Mouse (Mus musculus): ENCODE measurements around the gene Myo9a. TPM values are rescaled to one million over a fixed set of nuclear protein-coding genes. Genes with fewer than 3 reads are reported as not detected.

Myo9a gene
- 13.1 and 13.9 TPM in 2 replicates for polyA plus RNA-seq (2015; fragmentation: Nextera tagmentation; extraction: Ambion mirVana)

DNA sequence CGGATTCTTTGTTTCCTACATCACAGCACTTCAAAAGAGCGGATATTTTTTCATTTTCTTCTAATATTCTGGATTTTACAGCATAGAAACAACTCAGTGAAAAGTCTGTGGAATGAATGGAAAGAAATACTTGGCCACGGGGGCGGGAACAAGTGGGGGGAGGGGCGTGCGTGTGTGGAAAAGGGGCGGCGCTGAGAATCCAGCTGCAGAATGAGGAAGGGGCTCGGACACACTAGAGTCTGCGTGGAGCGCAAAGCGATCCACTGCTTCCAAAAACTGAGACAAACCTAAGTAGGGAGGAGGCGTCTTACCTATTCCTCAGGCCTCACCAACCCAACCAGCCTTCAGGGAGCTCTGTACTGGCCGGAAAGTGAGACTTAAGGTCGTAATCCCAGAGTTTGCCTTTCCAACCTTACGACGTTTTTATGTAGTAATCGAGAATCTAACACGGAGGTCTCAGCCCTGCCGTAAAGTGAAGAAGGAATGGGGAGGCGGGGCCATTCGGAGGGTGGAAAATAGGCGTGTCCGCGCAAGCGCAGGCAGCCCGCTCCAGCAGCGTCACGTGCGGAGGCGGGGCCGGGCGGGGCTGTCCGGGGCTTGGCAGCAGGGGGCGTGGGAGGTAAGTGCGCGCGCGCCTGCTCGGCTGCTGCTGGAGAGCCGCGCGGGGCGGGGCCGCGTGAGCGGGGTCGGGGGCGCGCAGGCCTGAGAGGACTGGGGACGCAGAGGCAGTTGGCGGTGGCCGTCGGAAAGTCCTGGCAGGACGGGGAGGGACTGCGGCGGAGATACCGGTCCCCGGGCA, at the start of gene Myo9a, which contains the start of gene Senp8:
Gene Myo9a, plus strand, starts transcription at position 630 of the 799 bp plus-strand sequence.
Gene Senp8, minus strand, starts transcription at position 444 of the 799 bp plus-strand sequence.
- Histone ChIP-seq H3K27ac (replicated peaks) (peak within 1 kb of the TSS; percentile 96), H3K9me3 (replicated peaks) (no peaks in the 10 kb centered on the region), H3K36me3 (no peaks in the 10 kb centered on the region), H3K9ac (peak within 1 kb of the TSS; percentile 70), H3K27me3 (no peaks in the 10 kb centered on the region), H3K4me2 (replicated peaks) (peak within 1 kb of the TSS; percentile 63), H3K4me1 (peaks cover 11% of the 10 kb centered on the region), H3K4me3 (replicated peaks) (peak within 1 kb of the TSS; percentile 91)
- ATAC-seq (ENCODE audit: insufficient number of reproducible peaks, low FRiP score, low TSS enrichment, low read depth): peak; percentile 98
- under 1% methylated on average over 59 of the region's 59 CpGs for WGBS

DNA sequence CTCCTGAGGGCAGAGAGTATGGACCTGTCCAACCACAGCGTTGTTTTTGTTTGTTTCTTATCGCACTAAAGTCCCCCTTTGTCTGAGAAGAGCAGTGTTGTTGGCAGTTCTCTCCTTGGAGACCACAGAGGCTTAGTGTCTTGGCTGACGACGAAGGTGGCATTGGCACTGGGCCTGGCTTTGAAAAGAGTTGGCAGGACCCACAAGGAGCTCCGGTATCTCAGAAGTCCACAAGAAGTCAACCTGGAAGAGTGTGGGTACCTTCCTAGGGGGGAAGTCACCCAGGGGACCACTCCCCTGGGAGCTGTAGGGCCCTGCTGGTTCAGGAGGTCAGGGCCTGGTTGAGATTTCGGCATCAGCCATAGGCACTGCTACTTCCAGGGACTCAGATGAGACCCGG, 49.6 kb upstream of the Myo9a start:
- H3K9me3 ChIP-seq (replicated peaks): no peaks in the 10 kb centered on the region
- no peak overlapping the region for H3K9ac ChIP-seq
- H3K4me2 ChIP-seq (replicated peaks): no peak overlapping the region
- ATAC-seq (ENCODE audit: insufficient number of reproducible peaks, low FRiP score, low TSS enrichment, low read depth): no peak
- H3K4me1 ChIP-seq: 0 out of 2 replicates have a peak, but pooled peaks cover 2% of the 10 kb centered on the region
- 73% methylated on average over 7 of the region's 7 CpGs for WGBS
- no peak overlapping the region for H3K4me3 ChIP-seq (replicated peaks)
- no peaks in the 10 kb centered on the region for H3K27me3 ChIP-seq
- H3K36me3 ChIP-seq: no peaks in the 10 kb centered on the region
- H3K27ac ChIP-seq (replicated peaks): no peak overlapping the region

DNA sequence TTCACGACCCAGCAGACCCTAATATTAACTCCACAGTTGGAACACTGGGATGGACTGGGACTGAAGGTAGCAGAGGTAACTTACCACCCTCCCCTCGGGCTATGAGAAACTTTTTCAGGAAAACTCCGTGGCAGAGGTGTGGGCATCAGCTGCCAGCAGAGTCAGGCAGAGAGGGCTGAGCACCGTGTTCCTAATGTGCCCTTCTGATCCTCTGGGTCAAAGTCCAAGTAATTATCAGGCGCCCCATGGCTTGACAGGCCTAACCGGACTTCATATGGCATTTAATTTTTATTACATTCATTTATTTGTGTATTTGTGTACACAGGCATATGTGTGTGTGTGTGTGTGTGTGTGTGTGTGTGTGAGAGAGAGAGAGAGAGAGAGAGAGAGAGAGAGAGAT, 47.6 kb upstream of the Myo9a start:
- ATAC-seq (ENCODE audit: insufficient number of reproducible peaks, low FRiP score, low TSS enrichment, low read depth): no peak
- 0 out of 2 replicates have a peak, but pooled peaks cover 2% of the 10 kb centered on the region for H3K4me1 ChIP-seq
- no peaks in the 10 kb centered on the region for H3K9me3 ChIP-seq (replicated peaks)
- no peaks in the 10 kb centered on the region for H3K27me3 ChIP-seq
- no peaks in the 10 kb centered on the region for H3K36me3 ChIP-seq
- H3K9ac ChIP-seq: no peak overlapping the region
- WGBS: 57% methylated on average over 6 of the region's 6 CpGs
- no peak overlapping the region for H3K27ac ChIP-seq (replicated peaks)
- no peak overlapping the region for H3K4me3 ChIP-seq (replicated peaks)
- H3K4me2 ChIP-seq (replicated peaks): no peak overlapping the region

DNA sequence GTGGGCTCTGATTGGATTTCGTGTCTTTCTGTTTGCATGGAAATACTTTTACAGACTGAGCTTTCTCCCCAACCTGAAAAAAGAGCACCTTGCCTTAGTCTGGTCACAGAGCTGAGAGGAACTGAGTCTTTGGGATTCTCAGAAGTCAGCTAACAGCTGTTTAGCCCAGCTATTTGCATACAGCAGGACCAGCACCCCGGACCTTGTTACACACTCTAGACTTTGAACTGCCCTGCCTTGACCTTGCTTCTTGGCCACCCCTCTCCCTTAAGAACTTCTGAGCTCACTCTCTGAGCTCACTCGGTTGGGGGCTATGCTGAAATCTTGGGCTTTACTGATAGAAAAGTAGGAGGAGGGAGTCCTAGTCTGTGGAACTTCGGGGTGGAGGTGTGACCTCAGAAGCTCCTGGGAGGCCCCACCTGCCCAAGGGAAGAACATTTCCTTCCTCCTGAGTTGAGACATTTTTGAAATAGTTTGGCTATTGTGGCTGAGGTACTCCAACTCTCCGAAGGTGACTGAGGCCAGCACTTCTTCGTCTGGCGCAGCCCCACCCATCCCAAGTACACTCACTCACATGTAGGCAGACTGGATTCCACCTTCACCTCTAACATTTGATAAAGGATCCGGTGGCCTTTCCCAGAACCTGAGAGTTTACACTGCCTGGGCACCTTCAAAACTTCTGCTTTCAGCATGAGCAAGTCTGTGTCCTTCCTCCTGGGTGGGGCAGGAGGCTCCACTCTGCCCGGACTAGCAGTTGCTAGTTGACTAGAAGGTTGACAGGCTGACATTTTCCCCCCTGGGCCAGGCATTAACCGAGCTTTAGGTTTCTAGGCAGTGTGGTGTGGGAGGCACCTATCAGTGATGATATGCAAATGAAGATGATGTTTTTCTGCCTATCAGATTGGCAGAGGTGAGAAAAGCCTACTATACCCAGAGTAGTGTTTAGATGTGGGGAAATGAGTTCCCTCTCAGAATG, 43.6 kb upstream of the Myo9a start:
- no peak for ATAC-seq (ENCODE audit: insufficient number of reproducible peaks, low FRiP score, low TSS enrichment, low read depth)
- WGBS: 50% methylated on average over 10 of the region's 10 CpGs
- Histone ChIP-seq H3K4me2 (replicated peaks) (no peak overlapping the region), H3K36me3 (no peaks in the 10 kb centered on the region), H3K4me1 (no peaks in the 10 kb centered on the region), H3K27me3 (no peaks in the 10 kb centered on the region), H3K9me3 (replicated peaks) (no peaks in the 10 kb centered on the region), H3K27ac (replicated peaks) (no peak overlapping the region), H3K4me3 (replicated peaks) (no peak overlapping the region), H3K9ac (no peak overlapping the region)

DNA sequence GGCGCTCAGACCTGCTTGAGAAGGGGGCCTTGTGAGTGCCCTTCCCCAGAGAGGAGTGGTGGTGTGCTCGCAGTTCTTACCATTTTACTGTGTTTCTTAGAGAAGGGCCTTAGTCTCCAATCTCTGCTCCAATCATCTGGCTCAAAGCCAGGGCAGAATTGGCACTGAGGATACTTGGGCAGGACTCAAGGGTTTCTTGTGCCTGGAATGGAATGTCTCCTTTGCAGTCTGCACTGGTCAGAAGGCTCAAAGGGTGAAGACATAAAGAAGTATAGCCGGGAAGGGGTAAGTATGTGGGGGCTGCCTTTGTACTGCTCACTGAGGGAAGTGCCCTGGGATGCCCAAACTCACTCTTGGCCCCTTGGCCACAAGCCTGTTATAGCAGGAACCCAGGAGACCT, 41.5 kb upstream of the Myo9a start:
- Histone ChIP-seq H3K9me3 (replicated peaks) (no peaks in the 10 kb centered on the region), H3K4me2 (replicated peaks) (no peak overlapping the region), H3K27me3 (no peaks in the 10 kb centered on the region), H3K4me3 (replicated peaks) (no peak overlapping the region), H3K4me1 (no peaks in the 10 kb centered on the region), H3K36me3 (no peaks in the 10 kb centered on the region), H3K27ac (replicated peaks) (no peak overlapping the region), H3K9ac (no peak overlapping the region)
- WGBS: 76% methylated on average over 3 of the region's 3 CpGs
- ATAC-seq (ENCODE audit: insufficient number of reproducible peaks, low FRiP score, low TSS enrichment, low read depth): no peak

DNA sequence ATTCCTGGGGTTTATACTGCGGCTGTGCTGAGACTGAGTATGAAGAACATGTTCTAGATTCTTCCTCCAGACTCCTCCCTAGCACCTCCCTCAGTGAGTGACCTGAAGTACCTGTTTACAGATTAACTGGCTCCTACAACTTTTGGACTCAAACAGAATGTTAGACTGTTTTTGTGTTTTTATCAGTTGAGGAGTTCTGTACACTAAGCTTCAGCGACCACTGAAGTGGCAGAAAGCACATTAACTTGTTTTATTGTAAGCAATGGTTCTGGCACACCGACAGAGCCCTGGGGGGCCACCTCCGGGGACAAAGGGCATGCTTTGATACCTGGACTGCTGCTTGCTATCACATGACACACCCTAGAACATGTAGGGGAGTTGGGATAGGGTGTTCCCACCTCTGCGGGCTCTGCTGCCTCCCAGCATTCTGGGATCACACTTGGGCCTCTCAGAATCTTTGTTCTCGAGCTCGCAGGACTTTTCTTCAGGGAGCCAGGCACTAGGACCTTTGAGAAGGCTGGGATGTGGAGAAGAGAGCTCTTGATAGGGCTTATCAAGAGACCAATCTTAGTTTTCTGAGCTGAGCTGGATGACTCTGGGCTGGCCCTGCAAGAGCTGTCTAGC, 34.3 kb upstream of the Myo9a start:
- no peak overlapping the region for H3K4me2 ChIP-seq (replicated peaks)
- no peaks in the 10 kb centered on the region for H3K4me1 ChIP-seq
- H3K9ac ChIP-seq: no peak overlapping the region
- no peak for ATAC-seq (ENCODE audit: insufficient number of reproducible peaks, low FRiP score, low TSS enrichment, low read depth)
- H3K27ac ChIP-seq (replicated peaks): no peak overlapping the region
- no peaks in the 10 kb centered on the region for H3K36me3 ChIP-seq
- WGBS: 71% methylated on average over 7 of the region's 7 CpGs
- no peak overlapping the region for H3K4me3 ChIP-seq (replicated peaks)
- H3K27me3 ChIP-seq: no peaks in the 10 kb centered on the region
- no peaks in the 10 kb centered on the region for H3K9me3 ChIP-seq (replicated peaks)

DNA sequence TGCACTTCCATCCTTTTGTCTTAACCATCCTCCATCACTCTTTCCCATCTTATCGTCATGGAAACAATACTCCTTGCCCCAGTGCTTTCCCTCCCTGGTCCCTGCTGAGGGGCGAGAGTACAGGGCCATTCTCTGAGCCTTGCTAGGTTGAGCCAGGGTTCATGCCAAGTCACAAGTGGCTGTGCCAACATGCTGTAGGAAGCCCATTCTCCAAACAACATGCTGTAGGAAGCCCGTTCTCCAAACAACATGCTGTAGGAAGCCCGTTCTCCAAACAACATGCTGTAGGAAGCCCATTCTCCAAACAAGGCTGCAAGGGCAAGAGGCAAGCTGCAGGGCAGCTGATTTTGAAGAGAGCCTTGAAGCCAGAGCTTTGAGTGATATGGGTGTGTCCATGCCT, 32.5 kb upstream of the Myo9a start:
- Histone ChIP-seq H3K27ac (replicated peaks) (no peak overlapping the region), H3K9me3 (replicated peaks) (no peaks in the 10 kb centered on the region), H3K4me3 (replicated peaks) (no peak overlapping the region), H3K4me2 (replicated peaks) (no peak overlapping the region), H3K9ac (no peak overlapping the region), H3K36me3 (no peaks in the 10 kb centered on the region), H3K4me1 (peaks cover 3% of the 10 kb centered on the region), H3K27me3 (no peaks in the 10 kb centered on the region)
- no peak for ATAC-seq (ENCODE audit: insufficient number of reproducible peaks, low FRiP score, low TSS enrichment, low read depth)
- 80% methylated on average over 4 of the region's 4 CpGs for WGBS

DNA sequence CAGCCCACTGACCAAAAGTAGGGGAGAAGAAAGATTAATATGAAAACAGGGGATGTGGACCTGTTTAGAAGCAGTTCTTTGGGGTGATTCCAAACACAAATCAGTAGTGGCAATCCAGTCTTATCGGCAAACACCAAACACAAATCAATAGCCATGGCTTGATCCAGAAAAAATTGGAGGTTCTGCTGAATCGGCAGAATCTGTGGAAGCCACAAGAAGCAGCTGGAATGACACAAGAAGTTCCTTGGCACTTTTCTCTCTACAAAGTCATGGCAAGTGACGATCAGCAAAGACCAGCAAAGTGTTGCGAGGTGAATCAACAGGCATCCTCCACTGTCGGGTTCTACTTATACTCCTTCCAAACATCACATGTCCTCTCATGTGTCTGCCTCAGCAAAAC, 29.6 kb upstream of the Myo9a start:
- ATAC-seq (ENCODE audit: insufficient number of reproducible peaks, low FRiP score, low TSS enrichment, low read depth): no peak
- Histone ChIP-seq H3K27ac (replicated peaks) (no peak overlapping the region), H3K9ac (no peak overlapping the region), H3K4me2 (replicated peaks) (no peak overlapping the region), H3K36me3 (no peaks in the 10 kb centered on the region), H3K4me1 (peaks cover 16% of the 10 kb centered on the region), H3K4me3 (replicated peaks) (no peak overlapping the region), H3K27me3 (no peaks in the 10 kb centered on the region), H3K9me3 (replicated peaks) (no peaks in the 10 kb centered on the region)
- WGBS: 82% methylated on average over 5 of the region's 5 CpGs

DNA sequence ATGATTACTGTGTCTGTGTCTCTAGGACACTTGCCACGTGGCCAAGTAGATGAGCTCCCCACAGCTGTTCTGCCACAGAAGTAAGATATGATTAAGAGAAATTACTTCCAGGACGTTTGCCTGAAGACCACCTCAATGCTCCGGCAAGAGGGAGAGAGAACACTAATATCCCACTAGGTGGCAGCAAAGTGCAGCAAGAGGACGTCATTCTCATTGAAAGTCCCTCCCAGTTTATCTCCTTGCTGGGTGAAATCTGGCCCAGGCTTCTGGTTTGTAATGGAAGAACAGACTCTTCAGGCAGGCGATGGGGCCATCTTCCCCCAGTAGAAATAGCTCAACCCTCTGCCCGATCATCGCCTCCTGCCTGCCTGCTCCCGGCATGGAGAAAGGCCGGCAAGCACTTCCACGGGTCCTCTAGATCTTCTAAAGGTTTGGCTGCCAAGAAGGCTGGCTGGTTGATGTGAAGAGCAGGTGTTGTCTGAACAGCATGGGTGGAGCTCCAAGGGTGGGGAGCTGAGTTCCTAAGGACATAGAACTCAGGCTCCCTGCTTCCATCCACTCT, 27.5 kb upstream of the Myo9a start:
- 0 out of 2 replicates have a peak, but pooled peaks have one; percentile 22 for ATAC-seq (ENCODE audit: insufficient number of reproducible peaks, low FRiP score, low TSS enrichment, low read depth)
- H3K27me3 ChIP-seq: no peaks in the 10 kb centered on the region
- no peaks in the 10 kb centered on the region for H3K36me3 ChIP-seq
- no peak overlapping the region for H3K9ac ChIP-seq
- 14% methylated on average over 10 of the region's 10 CpGs for WGBS
- H3K4me3 ChIP-seq (replicated peaks): peak overlapping the region; percentile 24
- H3K9me3 ChIP-seq (replicated peaks): no peaks in the 10 kb centered on the region
- H3K27ac ChIP-seq (replicated peaks): peak overlapping the region; percentile 71
- peaks cover 16% of the 10 kb centered on the region for H3K4me1 ChIP-seq
- peak overlapping the region; percentile 47 for H3K4me2 ChIP-seq (replicated peaks)

DNA sequence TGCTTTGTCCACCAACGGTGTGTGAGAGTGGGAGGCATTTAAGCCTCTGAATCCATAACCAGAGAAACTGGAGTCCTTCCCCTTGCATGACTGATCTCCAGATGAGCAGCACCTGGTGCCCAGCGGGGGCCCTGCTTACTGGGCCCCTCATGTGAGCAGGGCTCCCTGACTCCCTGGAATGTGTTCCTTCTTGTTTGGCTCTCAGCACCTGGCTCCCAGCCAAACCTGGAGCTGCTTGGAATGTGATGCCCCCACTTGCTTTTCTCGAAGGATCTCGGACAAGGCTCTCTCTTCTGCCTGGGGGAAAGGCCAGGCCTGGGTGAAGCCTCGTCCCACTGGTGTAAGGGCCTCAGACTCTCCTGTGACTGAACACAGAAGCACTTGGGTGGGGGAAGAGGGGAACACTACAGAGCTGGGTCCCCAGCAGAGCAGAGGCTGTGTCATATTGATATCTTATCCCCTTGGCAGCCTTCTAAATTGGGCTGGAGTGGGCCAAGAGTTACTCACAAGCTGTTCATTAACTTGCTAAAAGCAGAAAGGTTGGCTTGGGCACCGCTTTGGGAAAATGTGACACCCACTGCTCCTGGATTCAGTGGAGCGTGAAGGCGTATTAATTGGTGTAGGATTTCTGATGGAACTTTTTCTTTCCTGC, 26.8 kb upstream of the Myo9a start:
- Histone ChIP-seq H3K27me3 (no peaks in the 10 kb centered on the region), H3K4me2 (replicated peaks) (no peak overlapping the region), H3K36me3 (no peaks in the 10 kb centered on the region), H3K9me3 (replicated peaks) (no peaks in the 10 kb centered on the region), H3K27ac (replicated peaks) (peak overlapping the region; percentile 71), H3K4me3 (replicated peaks) (no peak overlapping the region), H3K4me1 (peaks cover 16% of the 10 kb centered on the region), H3K9ac (no peak overlapping the region)
- WGBS: 36% methylated on average over 8 of the region's 8 CpGs
- ATAC-seq (ENCODE audit: insufficient number of reproducible peaks, low FRiP score, low TSS enrichment, low read depth): peak; percentile 84

All from embryonic facial prominence, embryonic 15.5 days (tissue).